Mouse (Mus musculus): ENCODE measurements around the gene Rora. TPM values are rescaled to one million over a fixed set of nuclear protein-coding genes. Genes with fewer than 3 reads are reported as not detected.

The Rora gene
- polyA plus RNA-seq, 1 experiment from 2014 or later: 12.6 TPM

DNA sequence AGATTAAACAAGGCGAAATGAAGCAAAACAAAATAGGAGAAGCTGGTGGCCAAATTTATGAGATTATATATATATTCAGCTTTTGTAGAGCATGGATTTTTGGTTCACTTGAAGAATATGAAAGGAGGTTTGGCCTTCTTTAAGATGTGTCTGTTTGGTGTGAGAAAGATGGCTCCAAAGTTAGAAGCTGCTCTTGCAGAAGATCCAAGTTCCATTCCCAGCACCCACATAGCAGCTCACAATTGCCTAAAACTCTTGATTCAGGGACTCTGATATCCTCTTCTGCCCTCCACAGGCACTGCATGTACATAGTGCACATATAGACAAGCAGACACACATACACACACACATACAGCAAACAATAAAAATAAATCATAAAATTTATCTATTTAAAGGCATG lies 668.4 kb downstream of the Rora start:
- Histone ChIP-seq H3K4me1 (peaks cover 9% of the 10 kb centered on the region), H3K9ac (no peak overlapping the region), H3K27me3 (peaks cover 9% of the 10 kb centered on the region), H3K27ac (no peak overlapping the region), H3K36me3 (ENCODE audit: poor library complexity, severe bottlenecking) (no peaks in the 10 kb centered on the region), H3K4me2 (no peak overlapping the region), H3K4me3 (no peak overlapping the region), H3K9me3 (replicated peaks) (no peaks in the 10 kb centered on the region)
- ATAC-seq: no peak
- 95% methylated on average over 1 of the region's 1 CpGs for WGBS

DNA sequence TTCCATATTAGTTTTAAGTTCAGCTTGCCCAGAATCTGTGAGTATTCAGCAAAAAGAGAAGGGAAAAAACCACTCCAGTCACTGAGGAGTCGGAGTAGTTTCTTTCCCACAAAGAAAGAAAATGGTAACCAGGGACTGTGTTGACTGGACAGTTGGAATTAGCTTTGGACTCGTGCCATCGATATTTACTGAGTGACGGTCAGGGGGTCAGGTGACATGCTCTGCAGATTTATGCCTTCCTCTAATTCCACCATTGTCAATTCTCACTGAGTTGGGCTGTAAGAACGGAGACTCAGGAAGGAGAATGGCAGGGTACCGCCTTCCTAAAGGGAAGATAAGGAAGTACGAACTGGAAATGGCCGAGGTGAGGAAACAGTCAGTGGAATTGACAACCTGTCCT lies 670.2 kb downstream of the Rora start:
- Histone ChIP-seq H3K36me3 (ENCODE audit: poor library complexity, severe bottlenecking) (no peaks in the 10 kb centered on the region), H3K9ac (no peak overlapping the region), H3K9me3 (replicated peaks) (no peaks in the 10 kb centered on the region), H3K27ac (no peak overlapping the region), H3K4me3 (no peak overlapping the region), H3K27me3 (peaks cover 9% of the 10 kb centered on the region), H3K4me1 (peaks cover 16% of the 10 kb centered on the region), H3K4me2 (no peak overlapping the region)
- ATAC-seq: no peak
- WGBS: 77% methylated on average over 8 of the region's 8 CpGs

DNA sequence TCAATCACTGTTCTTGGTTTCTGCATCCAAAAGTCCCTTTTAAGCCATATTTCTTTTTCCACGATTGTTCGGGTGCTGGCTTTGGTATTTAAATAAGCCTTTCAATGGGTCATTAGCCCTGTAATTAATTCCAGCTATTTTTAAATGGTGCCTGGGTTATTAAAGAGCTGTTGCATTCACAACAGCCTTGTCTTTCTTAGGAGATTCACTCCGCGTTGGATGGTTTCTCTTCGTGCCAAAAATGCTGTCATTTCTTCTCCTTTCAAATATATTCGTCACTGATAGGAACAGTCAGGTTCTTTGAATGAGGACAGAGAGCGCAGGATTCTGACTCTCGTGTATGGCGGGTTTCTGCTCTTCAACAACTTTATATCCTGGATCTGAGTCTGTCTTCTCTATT lies 673.5 kb downstream of the Rora start:
- Histone ChIP-seq H3K9me3 (replicated peaks) (no peaks in the 10 kb centered on the region), H3K4me3 (no peak overlapping the region), H3K27me3 (no peaks in the 10 kb centered on the region), H3K9ac (no peak overlapping the region), H3K36me3 (ENCODE audit: poor library complexity, severe bottlenecking) (no peaks in the 10 kb centered on the region), H3K27ac (no peak overlapping the region), H3K4me2 (peak overlapping the region; percentile 9; the same call in 1 of the 2 replicates), H3K4me1 (peaks cover 16% of the 10 kb centered on the region)
- 33% methylated on average over 9 of the region's 9 CpGs for WGBS
- no peak for ATAC-seq

DNA sequence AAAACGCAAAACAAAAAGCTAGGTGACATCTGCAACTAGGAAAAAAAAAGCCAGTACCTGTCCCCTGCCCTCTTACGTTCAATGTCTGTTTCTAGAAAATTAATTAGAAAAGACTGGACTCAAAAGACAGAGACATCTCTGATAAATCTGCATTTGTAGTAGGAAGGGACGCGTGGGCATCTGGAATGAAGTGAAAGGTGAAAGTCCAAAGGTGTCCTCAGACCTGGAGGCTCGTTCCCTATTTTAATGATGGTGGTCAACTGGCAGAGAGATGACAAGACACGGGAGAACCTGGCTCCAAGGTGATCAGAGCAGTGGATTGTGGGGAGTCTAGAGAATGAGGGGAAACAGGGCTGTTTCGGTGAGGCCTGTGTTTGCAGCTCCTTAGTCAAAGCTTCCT lies 674.0 kb downstream of the Rora start:
- no peak overlapping the region for H3K4me3 ChIP-seq
- no peak for ATAC-seq
- H3K4me2 ChIP-seq: no peak overlapping the region
- H3K36me3 ChIP-seq (ENCODE audit: poor library complexity, severe bottlenecking): no peaks in the 10 kb centered on the region
- WGBS: 85% methylated on average over 7 of the region's 7 CpGs
- 0 out of 2 replicates have a peak, but pooled peaks cover under 1% of the 10 kb centered on the region for H3K27me3 ChIP-seq
- H3K9me3 ChIP-seq (replicated peaks): no peaks in the 10 kb centered on the region
- no peak overlapping the region for H3K27ac ChIP-seq
- no peak overlapping the region for H3K9ac ChIP-seq
- H3K4me1 ChIP-seq: peaks cover 16% of the 10 kb centered on the region

DNA sequence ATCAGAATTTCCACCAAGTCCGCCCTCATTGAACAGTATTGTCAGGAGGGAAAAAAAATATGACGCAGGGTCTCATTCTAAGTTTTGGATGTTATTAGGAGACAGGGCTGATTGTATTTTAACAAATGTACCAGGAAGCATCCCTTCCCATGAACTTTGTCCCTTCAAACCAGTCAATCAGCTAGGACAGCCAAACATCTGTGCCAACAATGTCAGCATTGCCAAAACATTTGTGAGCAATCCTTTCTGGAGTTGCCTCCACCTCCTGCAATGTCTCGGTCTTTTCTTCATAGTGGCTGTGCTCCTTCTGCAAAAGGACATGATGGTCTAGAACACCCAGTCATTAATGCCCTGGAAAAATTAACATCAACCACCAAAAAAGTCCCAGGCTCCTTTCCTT lies 678.2 kb downstream of the Rora start:
- H3K4me1 ChIP-seq: peaks cover 20% of the 10 kb centered on the region
- WGBS: 91% methylated on average over 3 of the region's 3 CpGs

DNA sequence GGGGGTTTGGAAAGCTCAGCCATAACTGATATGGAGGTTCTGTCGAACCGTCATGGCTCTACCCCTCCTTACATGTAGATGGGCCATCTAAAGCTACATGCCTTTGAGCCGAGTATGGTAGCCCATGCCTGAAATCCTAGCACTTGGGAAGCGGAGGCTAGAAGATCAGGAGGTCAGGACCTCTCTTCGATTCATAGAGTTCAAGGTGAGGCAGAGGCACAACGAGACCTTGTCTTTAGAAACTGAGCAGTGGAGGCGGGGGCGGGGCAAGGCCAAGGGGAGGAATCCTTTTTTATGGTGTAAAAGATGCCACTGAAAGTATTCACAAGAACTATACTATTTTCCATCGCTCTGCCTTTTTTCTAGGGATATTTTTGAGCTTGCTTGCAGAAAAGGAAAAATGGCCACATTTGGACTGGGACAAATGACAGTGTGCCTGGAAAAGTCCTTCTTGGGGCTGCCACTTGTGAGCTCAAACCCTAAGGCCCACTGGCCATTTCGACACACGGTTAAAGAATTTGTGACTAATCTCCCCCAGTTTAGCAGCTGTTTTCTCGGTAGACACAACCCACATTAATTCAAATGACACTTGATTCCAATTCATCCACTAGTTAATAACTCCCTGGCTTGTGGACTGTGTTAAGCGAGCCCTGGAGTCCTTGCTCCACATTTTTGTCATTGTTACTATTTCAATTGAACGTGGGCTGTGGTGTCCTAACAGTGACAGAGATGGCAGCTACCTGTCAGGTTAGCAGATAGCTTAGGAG lies 679.4 kb downstream of the Rora start:
- Histone ChIP-seq H3K4me2 (no peak overlapping the region), H3K9ac (no peak overlapping the region), H3K27ac (no peak overlapping the region), H3K4me1 (peaks cover 9% of the 10 kb centered on the region), H3K27me3 (0 out of 2 replicates have a peak, but pooled peaks cover 3% of the 10 kb centered on the region), H3K9me3 (replicated peaks) (no peaks in the 10 kb centered on the region), H3K4me3 (no peak overlapping the region), H3K36me3 (ENCODE audit: poor library complexity, severe bottlenecking) (no peaks in the 10 kb centered on the region)
- ATAC-seq: no peak
- 81% methylated on average over 14 of the region's 14 CpGs for WGBS

More for the DNA sequence above, 678.2 kb downstream of the Rora start:
- Histone ChIP-seq H3K4me2 (no peak overlapping the region), H3K27ac (no peak overlapping the region), H3K36me3 (ENCODE audit: poor library complexity, severe bottlenecking) (no peaks in the 10 kb centered on the region), H3K9me3 (replicated peaks) (no peaks in the 10 kb centered on the region), H3K27me3 (0 out of 2 replicates have a peak, but pooled peaks cover 3% of the 10 kb centered on the region), H3K9ac (no peak overlapping the region), H3K4me3 (no peak overlapping the region)
- no peak for ATAC-seq

DNA sequence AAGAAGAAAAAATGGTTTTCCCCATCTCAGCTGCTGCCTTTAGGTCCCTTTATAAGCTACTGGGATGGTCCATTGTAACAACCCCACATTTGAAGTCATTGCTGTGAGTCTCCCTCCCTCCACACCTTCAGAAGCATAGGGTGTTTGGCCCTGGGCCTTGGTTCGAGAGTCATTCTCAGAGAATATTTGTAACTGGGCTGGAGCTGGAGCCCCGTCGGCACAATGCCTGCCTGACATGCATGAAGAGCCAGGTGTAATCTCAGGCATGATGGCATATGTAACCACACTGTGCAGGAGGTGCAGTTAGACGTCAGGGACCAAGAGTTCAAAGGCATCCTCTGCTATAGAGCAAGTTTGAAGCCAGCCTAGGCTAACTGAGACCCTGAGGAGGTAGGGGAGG lies 680.1 kb downstream of the Rora start:
- Histone ChIP-seq H3K4me3 (no peak overlapping the region), H3K4me2 (no peak overlapping the region), H3K9me3 (replicated peaks) (no peaks in the 10 kb centered on the region), H3K9ac (no peak overlapping the region), H3K4me1 (peaks cover 9% of the 10 kb centered on the region), H3K27ac (no peak overlapping the region), H3K36me3 (ENCODE audit: poor library complexity, severe bottlenecking) (no peaks in the 10 kb centered on the region), H3K27me3 (0 out of 2 replicates have a peak, but pooled peaks cover 3% of the 10 kb centered on the region)
- 71% methylated on average over 4 of the region's 4 CpGs for WGBS
- no peak for ATAC-seq

DNA sequence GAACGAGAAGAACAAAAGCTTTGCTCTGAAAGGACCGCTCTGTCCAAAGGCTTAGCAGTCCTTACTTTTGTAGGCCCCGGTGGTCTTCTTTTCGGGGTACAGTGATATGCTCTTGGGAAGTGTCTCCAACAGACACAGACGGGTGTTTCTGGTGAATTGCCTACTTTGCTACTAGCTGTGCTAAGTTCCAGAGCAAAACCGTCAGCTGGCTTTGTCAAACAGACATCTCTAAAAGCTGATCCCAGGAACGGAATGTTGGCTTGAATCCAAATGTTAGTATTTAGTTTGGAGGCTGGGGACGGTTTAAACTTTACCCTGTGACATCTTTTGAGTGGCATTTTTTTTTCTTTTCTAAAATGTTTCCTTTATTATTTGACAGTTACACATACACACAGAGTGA lies 680.5 kb downstream of the Rora start:
- H3K4me3 ChIP-seq: no peak overlapping the region
- no peak overlapping the region for H3K27ac ChIP-seq
- H3K27me3 ChIP-seq: 0 out of 2 replicates have a peak, but pooled peaks cover 3% of the 10 kb centered on the region
- H3K9ac ChIP-seq: no peak overlapping the region
- H3K4me1 ChIP-seq: peaks cover 9% of the 10 kb centered on the region
- no peaks in the 10 kb centered on the region for H3K36me3 ChIP-seq (ENCODE audit: poor library complexity, severe bottlenecking)
- 24% methylated on average over 8 of the region's 8 CpGs for WGBS
- no peak overlapping the region for H3K4me2 ChIP-seq
- no peaks in the 10 kb centered on the region for H3K9me3 ChIP-seq (replicated peaks)
- no peak for ATAC-seq

DNA sequence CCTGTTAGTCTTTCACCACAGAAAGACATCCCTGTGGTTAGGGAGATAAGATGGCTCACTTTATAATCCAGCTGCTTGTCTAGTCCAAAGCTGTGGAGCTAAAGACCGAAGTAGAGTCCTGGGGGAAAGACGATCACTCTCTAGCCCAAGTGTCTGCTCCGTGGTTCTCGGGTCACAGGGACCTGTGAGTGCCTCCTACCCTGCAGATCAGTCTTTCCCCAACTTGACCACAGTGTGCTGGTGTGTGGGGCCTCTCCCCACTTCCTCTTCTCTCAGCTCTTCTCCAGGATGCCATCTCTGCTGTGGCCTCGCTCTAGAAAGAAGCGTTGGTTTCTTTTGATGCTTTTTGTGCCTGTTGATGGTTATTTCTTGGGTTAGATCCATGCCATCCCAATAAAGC lies 682.5 kb downstream of the Rora start:
- Histone ChIP-seq H3K4me1 (peaks cover 9% of the 10 kb centered on the region), H3K4me2 (no peak overlapping the region), H3K9ac (no peak overlapping the region), H3K27ac (no peak overlapping the region), H3K4me3 (no peak overlapping the region), H3K27me3 (0 out of 2 replicates have a peak, but pooled peaks cover 3% of the 10 kb centered on the region), H3K36me3 (ENCODE audit: poor library complexity, severe bottlenecking) (no peaks in the 10 kb centered on the region), H3K9me3 (replicated peaks) (no peaks in the 10 kb centered on the region)
- ATAC-seq: no peak
- 95% methylated on average over 6 of the region's 6 CpGs for WGBS

DNA sequence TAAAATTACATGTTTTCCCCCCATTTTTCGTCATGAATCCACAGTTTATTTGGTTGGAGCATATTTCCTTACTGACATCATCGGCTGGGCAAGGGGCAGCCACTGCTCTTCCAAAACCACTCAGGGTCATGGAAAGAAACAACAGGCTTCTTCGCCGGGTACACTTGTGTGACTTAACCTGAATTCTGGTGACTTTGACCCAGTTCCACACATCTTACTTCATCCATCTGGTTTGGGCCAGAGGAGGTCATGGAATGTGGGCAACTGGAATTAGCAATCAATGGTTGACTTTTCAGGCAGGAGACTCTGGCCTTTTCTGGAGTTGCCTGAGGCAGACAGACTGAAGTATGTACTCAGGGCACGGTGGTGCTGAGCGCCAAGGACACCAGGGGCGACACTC lies 685.6 kb downstream of the Rora start:
- H3K4me3 ChIP-seq: no peak overlapping the region
- no peaks in the 10 kb centered on the region for H3K27me3 ChIP-seq
- 94% methylated on average over 7 of the region's 7 CpGs for WGBS
- peaks cover 3% of the 10 kb centered on the region for H3K4me1 ChIP-seq
- ATAC-seq: no peak
- no peaks in the 10 kb centered on the region for H3K9me3 ChIP-seq (replicated peaks)
- H3K9ac ChIP-seq: no peak overlapping the region
- H3K27ac ChIP-seq: no peak overlapping the region
- H3K36me3 ChIP-seq (ENCODE audit: poor library complexity, severe bottlenecking): no peaks in the 10 kb centered on the region
- no peak overlapping the region for H3K4me2 ChIP-seq

DNA sequence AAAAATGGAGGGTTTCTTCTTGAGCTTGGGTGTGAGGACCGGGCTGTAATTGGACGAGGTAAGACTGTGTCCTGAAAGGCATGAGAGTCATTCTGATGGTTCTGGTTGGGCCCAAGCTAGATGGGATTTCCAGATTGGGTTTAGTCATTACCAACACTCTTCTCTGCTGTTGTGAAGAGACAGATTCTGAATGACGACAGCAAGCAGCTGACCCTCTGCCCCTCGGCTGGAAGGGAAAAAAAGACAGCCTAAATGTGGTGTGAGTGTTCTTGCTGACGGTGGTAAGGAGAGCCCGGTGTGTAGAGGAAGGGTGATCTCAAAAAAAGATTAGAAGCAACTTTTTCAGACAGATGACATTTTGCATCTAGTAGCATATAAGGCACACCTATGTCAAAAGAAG lies 686.2 kb downstream of the Rora start:
- no peaks in the 10 kb centered on the region for H3K4me1 ChIP-seq

DNA sequence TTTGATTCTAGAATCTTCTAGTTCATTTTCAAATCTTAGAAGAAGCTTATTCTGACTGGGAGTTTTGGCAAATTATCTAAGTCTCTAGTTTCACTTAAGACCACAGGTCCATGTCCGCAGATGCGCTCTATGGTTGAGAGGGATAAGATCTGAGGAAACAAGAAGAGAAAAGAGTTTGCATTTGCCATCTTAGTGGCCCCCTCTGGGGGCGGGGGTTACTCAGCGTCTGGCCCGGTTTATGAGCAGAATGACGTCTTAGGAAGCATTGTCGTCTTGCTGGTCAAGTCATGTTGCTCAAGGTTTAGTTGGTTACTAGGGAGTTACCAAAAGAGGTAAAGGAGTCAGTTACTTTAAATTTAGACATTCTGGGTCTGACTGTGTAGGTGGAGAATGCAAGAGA lies 686.8 kb downstream of the Rora start:
- H3K27ac ChIP-seq: no peak overlapping the region
- no peak for ATAC-seq
- no peaks in the 10 kb centered on the region for H3K4me1 ChIP-seq
- H3K27me3 ChIP-seq: no peaks in the 10 kb centered on the region
- whole genome bisulfite sequencing: 98% methylated on average over 7 of the region's 7 CpGs
- H3K4me2 ChIP-seq: no peak overlapping the region
- no peak overlapping the region for H3K9ac ChIP-seq
- no peaks in the 10 kb centered on the region for H3K9me3 ChIP-seq (replicated peaks)
- H3K4me3 ChIP-seq: no peak overlapping the region
- no peaks in the 10 kb centered on the region for H3K36me3 ChIP-seq (ENCODE audit: poor library complexity, severe bottlenecking)

More for the DNA sequence above, 686.2 kb downstream of the Rora start:
- Histone ChIP-seq H3K36me3 (ENCODE audit: poor library complexity, severe bottlenecking) (no peaks in the 10 kb centered on the region), H3K9ac (no peak overlapping the region), H3K27me3 (no peaks in the 10 kb centered on the region), H3K4me2 (no peak overlapping the region), H3K27ac (no peak overlapping the region), H3K4me3 (no peak overlapping the region), H3K9me3 (replicated peaks) (no peaks in the 10 kb centered on the region)
- 86% methylated on average over 6 of the region's 6 CpGs for WGBS
- ATAC-seq: no peak

DNA sequence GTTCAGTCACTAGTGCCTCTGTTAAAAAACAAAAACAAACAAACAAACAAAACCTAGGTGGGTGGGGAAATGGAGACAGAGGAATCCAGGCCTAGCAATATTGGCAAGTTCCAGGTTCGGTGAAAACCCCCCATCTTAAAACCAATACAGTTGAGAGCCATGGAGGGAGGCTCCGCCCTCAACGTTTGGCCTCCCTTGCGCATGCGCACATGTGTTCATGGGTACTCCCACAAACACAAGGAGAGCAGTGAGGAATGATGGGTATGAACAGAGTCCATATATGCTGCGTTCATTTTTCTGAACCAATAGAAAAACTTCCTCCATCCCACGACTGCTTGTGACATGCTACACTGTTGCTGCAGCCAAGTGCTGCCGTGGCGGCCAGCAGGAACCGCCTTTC lies 690.3 kb downstream of the Rora start:
- H3K4me2 ChIP-seq: no peak overlapping the region
- no peak for ATAC-seq

More for the DNA sequence above, 690.3 kb downstream of the Rora start:
- H3K4me3 ChIP-seq: no peak overlapping the region
- no peak overlapping the region for H3K9ac ChIP-seq
- no peak overlapping the region for H3K27ac ChIP-seq
- 89% methylated on average over 10 of the region's 10 CpGs for WGBS
- no peaks in the 10 kb centered on the region for H3K9me3 ChIP-seq (replicated peaks)
- no peaks in the 10 kb centered on the region for H3K4me1 ChIP-seq
- no peaks in the 10 kb centered on the region for H3K27me3 ChIP-seq
- no peaks in the 10 kb centered on the region for H3K36me3 ChIP-seq (ENCODE audit: poor library complexity, severe bottlenecking)
